Mouse (Mus musculus) liver, embryonic 14.5 days (tissue): Measurements from ENCODE around the gene Galns.

Source experiments
- CTCF ChIP-seq: IDR thresholded peaks from 2 replicates; pipeline ENCODE4 v1.5.1; 2016; ENCODE audit warnings: antibody characterized with exemption, low read depth, control low read depth
- EP300 ChIP-seq: IDR thresholded peaks from 2 replicates; pipeline ENCODE4 v1.6.1; 2016; ENCODE audit warnings: antibody characterized with exemption, low read depth

DNA sequence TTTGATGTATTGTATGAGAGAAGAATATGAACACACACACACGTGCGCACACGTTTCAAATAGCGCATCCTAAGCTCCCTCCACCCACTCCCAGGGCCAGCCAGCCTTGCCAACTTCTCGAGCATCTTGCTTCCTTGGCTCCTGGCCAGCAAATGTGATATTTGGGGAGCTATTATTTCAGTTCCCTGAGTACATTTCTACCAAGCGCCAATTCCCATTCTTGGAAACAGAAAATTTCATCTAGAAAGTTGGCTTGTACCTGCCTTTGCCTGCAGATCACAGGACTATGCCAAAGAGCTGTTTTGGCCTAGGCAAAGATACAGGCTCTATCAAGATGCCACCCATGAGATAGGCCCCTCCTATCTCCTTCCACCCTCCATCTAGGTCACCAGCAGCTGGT lies 56.5 kb downstream of the Galns start:
- TF ChIP-seq CTCF (no peak), EP300 (no peak)
